Mouse (Mus musculus) CD8-positive naive resting alpha-beta T cell, adult 57 days (primary cell): ENCODE results near the gene Romo1. TPM values are rescaled to one million over a fixed set of nuclear protein-coding genes. Genes with fewer than 3 reads are reported as not detected.

Source experiments
- total RNA-seq: library from RNA; stranded (reverse); gene quantifications from one replicate; pipeline ENCODE4 v1.2.4, GENCODE M21; 2023

The Romo1 gene
- total RNA-seq = 51.0 TPM

GRCm38 (mm10) chr2:156143953-156144724 lies at the start of gene Romo1, which contains the start of gene Nfs1:
TSS of gene Romo1 (plus strand) at chr2:156144039.
TSS of gene Nfs1 (minus strand) at chr2:156144186.

GRCm38 (mm10) chr2:156111358-156112079 lies 32.3 kb upstream of the Romo1 start, which contains the start of the genes Cpne1 and Rbm12:
TSS of gene Cpne1 (minus strand) at chr2:156111965.
TSS of gene Rbm12 (minus strand) at chr2:156111978.

GRCm38 (mm10) chr2:156126992-156127391 lies 16.8 kb upstream of the Romo1 start, which contains the start of gene Gm28036:
TSS of gene Gm28036 (minus strand) at chr2:156127092.

GRCm38 (mm10) chr2:156180094-156180821 lies 36.4 kb downstream of the Romo1 start, which contains the start of gene Rbm39:
TSS of gene Rbm39 (minus strand) at chr2:156180238.

Other genes with a start within 250 kb of the Romo1 start
- 40.3 TPM for gene Uqcc1, start 213.7 kb upstream of the Romo1 start, total RNA-seq
- not detected for gene Gm15557, start 203.3 kb upstream of the Romo1 start, total RNA-seq
- gene Gdf5, start 198.7 kb upstream of the Romo1 start, total RNA-seq = not detected
- 62.5 TPM for gene Cep250, start 187.6 kb upstream of the Romo1 start, total RNA-seq
- 2.8 TPM for gene 6430550D23Rik, start 136.1 kb upstream of the Romo1 start, total RNA-seq
- 59.8 TPM for gene Ergic3, start 136.0 kb upstream of the Romo1 start, total RNA-seq
- gene Fer1l4, start 91.1 kb upstream of the Romo1 start, total RNA-seq = not detected
- 4.1 TPM for gene Spag4, start 78.9 kb upstream of the Romo1 start, total RNA-seq
- 67.0 TPM for gene Cpne1, start 32.1 kb upstream of the Romo1 start, total RNA-seq
- gene Rbm12, start 32.1 kb upstream of the Romo1 start, total RNA-seq = 26.5 TPM
- 24.3 TPM for gene Gm28036, start 16.9 kb upstream of the Romo1 start, total RNA-seq
- gene Nfs1, start 147 bp downstream of the Romo1 start, total RNA-seq = 24.9 TPM
- gene Rbm39, start 36.2 kb downstream of the Romo1 start, total RNA-seq = 1,869 TPM
- gene Phf20, start 52.4 kb downstream of the Romo1 start, total RNA-seq = 76.0 TPM
- 2.1 TPM for gene Cnbd2, start 168.3 kb downstream of the Romo1 start, total RNA-seq
- gene Scand1, start 168.7 kb downstream of the Romo1 start, total RNA-seq = 81.3 TPM